Mouse (Mus musculus): ENCODE measurements around the gene Ankdd1b. TPM values are rescaled to one million over a fixed set of nuclear protein-coding genes. Genes with fewer than 3 reads are reported as not detected.

Ankdd1b gene
- polyA plus RNA-seq (2012; ENCODE audit: insufficient read depth, insufficient read length, missing spikeins): not detected in 2 replicates

DNA sequence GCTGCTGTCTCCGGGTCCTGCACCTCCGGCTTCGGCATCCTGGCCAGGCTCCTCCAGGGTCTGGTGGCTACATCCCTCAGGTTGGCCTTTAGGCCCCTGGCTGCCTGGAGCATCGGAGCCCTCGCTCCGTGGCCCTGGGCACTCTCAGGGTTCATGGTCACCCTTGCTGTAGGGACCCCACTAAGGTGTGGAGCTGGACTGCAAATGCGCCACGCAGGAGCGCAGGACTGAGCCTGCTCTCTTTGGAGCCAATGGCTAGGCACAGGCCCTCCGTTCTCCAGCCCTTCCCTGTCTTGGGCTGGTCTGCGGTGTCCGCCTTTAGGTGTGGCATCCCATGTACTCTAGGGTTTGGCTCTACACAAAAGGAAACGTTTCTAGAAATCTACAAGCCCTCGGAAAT lies at the start of gene Ankdd1b:
Gene Ankdd1b (minus strand): TSS at position 242 of the 400 bp plus-strand sequence.
- TF ChIP-seq POLR2A (IDR thresholded peaks at IDR 0.05; ENCODE audit: borderline replicate concordance, low read depth, low read length) (no peak), CTCF (IDR thresholded peaks at IDR 0.05; ENCODE audit: low read depth, low read length) (no peak)
- Histone ChIP-seq H3K4me1 (ENCODE audit: control insufficient read depth, insufficient read depth, low read length) (peaks cover 5% of the 10 kb centered on the region), H3K4me3 (ENCODE audit: insufficient read depth, low read length) (no peak within 1 kb of the TSS), H3K27ac (ENCODE audit: insufficient read depth, low read depth, low read length) (no peak within 1 kb of the TSS)

DNA sequence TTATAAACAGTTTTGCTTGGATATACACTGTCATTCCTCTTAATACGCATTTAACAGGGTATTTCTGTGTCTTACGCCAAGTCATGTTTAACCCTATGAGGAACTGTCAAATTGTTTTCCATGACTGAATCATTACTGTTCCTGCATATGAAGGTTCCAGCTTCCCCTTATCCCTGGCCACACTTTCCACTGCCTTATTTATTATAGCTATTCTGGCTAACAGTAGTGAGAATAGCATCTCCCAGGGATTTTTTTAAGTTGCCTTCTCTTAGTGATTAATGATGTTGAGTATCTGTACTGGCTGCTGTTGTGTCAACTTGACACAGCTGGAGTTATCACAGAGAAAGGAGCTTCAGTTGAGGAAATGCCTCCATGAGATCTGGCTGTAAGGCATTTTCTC lies 46.3 kb upstream of the Ankdd1b start:
- TF ChIP-seq CTCF (IDR thresholded peaks at IDR 0.05; ENCODE audit: low read depth, low read length) (no peak), POLR2A (IDR thresholded peaks at IDR 0.05; ENCODE audit: borderline replicate concordance, low read depth, low read length) (no peak)
- Histone ChIP-seq H3K4me3 (ENCODE audit: insufficient read depth, low read length) (no peak overlapping the region), H3K4me1 (ENCODE audit: control insufficient read depth, insufficient read depth, low read length) (peaks cover 16% of the 10 kb centered on the region), H3K27ac (ENCODE audit: insufficient read depth, low read depth, low read length) (no peak overlapping the region)

DNA sequence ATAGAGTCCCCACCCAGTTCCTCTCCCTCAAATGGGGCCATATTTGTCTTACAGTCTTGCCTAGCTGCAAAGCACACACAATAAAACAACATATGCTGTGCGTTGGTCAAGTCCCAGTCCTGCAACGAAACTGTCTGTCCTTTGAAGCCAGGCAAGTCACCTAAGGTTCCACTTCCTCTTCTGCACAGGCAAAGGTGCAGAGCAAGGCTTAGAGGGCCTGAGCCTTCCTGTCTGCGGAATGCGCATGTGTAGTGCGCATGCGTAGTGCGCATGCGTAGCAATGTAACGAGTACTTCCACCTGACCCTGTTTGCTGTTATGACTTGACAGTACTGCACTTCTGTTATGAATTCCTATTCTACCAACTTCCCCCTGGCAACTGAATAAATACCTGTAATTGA lies 45.3 kb upstream of the Ankdd1b start:
- TF ChIP-seq CTCF (IDR thresholded peaks at IDR 0.05; ENCODE audit: low read depth, low read length): no peak
- TF ChIP-seq POLR2A (IDR thresholded peaks at IDR 0.05; ENCODE audit: borderline replicate concordance, low read depth, low read length): no peak
- Histone ChIP-seq H3K4me1 (ENCODE audit: control insufficient read depth, insufficient read depth, low read length) (peaks cover 24% of the 10 kb centered on the region), H3K4me3 (ENCODE audit: insufficient read depth, low read length) (no peak overlapping the region), H3K27ac (ENCODE audit: insufficient read depth, low read depth, low read length) (no peak overlapping the region)

DNA sequence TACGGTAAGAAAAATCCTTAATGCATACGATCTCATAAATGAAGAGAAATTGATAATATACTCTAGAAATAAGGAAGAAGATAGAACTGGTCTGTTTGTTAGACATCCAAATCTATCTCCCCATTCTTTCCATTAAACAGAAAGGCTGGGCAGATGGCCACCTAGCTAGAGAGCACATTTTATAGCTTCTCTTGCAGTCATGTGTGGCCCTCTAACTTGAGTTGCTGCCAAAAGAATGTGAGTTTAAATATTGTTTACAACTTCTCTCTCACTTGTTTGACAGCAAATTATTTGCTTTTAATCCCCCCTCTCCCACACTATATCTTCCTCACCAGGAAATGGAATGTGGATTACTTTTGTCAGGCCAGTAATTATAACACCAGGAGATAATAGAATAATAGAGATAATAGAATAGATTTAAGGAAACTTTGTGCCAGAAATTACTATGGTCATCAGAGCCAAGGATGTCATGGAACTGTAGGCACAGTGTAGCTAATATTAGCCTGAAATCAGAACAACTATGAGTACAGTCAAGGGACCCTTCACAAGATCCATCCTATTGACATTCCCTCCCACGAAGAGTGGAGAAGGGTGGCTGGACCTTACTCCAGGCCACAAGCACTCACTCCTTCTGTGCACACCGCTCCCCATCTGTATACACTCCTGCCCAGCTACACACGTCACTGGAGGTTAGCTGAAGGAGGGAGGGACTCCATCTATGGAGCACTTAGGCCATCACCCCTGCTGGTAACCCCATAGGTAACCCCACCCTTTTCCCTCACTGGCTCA lies 43.4 kb upstream of the Ankdd1b start:
- H3K4me3 ChIP-seq (ENCODE audit: insufficient read depth, low read length): no peak overlapping the region
- H3K4me1 ChIP-seq (ENCODE audit: control insufficient read depth, insufficient read depth, low read length): peaks cover 27% of the 10 kb centered on the region
- TF ChIP-seq CTCF (IDR thresholded peaks at IDR 0.05; ENCODE audit: low read depth, low read length) (no peak), POLR2A (IDR thresholded peaks at IDR 0.05; ENCODE audit: borderline replicate concordance, low read depth, low read length) (no peak)
- no peak overlapping the region for H3K27ac ChIP-seq (ENCODE audit: insufficient read depth, low read depth, low read length)

DNA sequence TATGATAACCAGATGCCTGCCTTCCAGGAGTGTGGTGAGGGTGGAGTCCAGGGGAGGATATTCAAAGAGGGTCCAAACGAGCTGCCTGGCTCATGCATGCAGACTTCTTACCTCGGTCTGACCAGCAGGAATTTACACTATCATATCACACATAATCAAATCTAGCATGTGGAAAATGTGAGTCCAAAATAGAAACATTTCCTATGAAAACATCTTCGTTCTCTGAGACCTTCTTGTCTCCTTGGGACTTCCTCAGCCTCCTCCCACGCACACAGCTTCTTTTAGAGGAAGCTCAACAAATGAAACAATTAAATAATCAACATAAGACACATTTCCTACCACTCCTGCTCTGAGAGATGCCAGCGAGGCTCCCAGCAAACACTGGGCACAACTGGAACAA lies 40.9 kb upstream of the Ankdd1b start:
- H3K4me3 ChIP-seq (ENCODE audit: insufficient read depth, low read length): no peak overlapping the region
- H3K27ac ChIP-seq (ENCODE audit: insufficient read depth, low read depth, low read length): peak overlapping the region; percentile 80
- TF ChIP-seq CTCF (IDR thresholded peaks at IDR 0.05; ENCODE audit: low read depth, low read length) (no peak), POLR2A (IDR thresholded peaks at IDR 0.05; ENCODE audit: borderline replicate concordance, low read depth, low read length) (no peak)
- peaks cover 35% of the 10 kb centered on the region for H3K4me1 ChIP-seq (ENCODE audit: control insufficient read depth, insufficient read depth, low read length)

DNA sequence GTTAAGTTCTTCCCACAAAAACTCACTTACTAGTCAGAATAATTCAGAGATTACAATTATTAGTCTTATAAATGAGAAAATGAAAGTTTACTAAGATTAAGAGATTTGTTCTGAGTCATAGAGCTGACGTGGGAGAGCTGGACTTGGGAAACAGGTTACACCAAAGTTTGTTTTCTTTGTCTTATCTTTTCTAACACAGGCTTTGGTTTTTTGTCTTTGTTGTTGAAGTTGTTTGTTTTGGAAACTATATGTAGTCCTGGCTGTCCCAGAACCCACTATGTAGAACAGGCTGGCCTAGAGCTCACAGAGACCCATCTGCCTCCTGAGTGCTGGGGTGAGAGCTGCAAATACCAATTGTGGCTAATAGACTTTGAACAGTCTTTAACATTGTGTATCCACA lies 40.3 kb upstream of the Ankdd1b start:
- H3K4me3 ChIP-seq (ENCODE audit: insufficient read depth, low read length): peak overlapping the region; percentile 44
- H3K27ac ChIP-seq (ENCODE audit: insufficient read depth, low read depth, low read length): peak overlapping the region; percentile 80

DNA sequence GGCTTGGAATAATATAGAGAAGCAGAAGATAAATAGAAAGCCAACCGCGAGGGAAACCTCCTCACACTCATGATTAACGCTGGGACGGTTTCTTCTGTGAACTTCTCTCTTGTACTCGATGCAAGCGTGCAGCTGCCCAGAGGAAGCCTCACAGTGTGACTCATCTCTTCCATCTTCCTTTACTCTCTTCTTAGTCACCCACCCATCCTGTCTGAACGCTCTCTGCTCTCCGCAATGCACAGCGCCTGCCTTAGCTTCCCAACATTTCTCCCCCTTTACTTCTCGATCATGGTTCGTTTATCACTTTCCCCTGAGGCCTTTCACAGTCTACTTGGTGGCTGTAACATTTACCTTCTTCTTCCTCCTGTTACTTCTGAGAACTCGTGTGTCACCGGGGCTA lies 39.6 kb upstream of the Ankdd1b start:
- peaks cover 32% of the 10 kb centered on the region for H3K4me1 ChIP-seq (ENCODE audit: control insufficient read depth, insufficient read depth, low read length)
- TF ChIP-seq CTCF (IDR thresholded peaks at IDR 0.05; ENCODE audit: low read depth, low read length) (no peak), POLR2A (IDR thresholded peaks at IDR 0.05; ENCODE audit: borderline replicate concordance, low read depth, low read length) (no peak)
- H3K4me3 ChIP-seq (ENCODE audit: insufficient read depth, low read length): peak overlapping the region; percentile 44
- H3K27ac ChIP-seq (ENCODE audit: insufficient read depth, low read depth, low read length): peak overlapping the region; percentile 80

More for the DNA sequence above, 40.3 kb upstream of the Ankdd1b start:
- TF ChIP-seq CTCF (IDR thresholded peaks at IDR 0.05; ENCODE audit: low read depth, low read length) (no peak), POLR2A (IDR thresholded peaks at IDR 0.05; ENCODE audit: borderline replicate concordance, low read depth, low read length) (no peak)
- H3K4me1 ChIP-seq (ENCODE audit: control insufficient read depth, insufficient read depth, low read length): peaks cover 34% of the 10 kb centered on the region

DNA sequence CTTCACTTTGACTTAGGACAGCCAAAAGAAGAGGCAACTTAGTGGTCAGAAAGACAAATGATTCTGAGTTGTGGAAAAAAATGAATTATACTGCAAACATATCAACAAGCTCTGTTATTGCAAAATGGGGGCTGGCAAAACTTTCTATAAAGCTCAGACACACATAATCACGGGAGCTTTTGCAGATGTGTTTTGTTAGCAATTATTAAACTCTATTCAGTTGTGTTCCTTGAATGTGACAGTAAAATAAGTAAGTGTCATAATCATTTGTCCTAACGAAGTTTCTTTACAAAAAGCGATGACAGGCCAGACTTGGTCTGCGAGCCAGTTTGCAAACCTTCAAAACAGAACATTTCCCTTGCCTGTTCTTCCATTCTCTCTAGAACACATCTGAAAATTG lies 36.5 kb upstream of the Ankdd1b start:
- Histone ChIP-seq H3K27ac (ENCODE audit: insufficient read depth, low read depth, low read length) (no peak overlapping the region), H3K4me1 (ENCODE audit: control insufficient read depth, insufficient read depth, low read length) (peaks cover 29% of the 10 kb centered on the region), H3K4me3 (ENCODE audit: insufficient read depth, low read length) (no peak overlapping the region)
- TF ChIP-seq POLR2A (IDR thresholded peaks at IDR 0.05; ENCODE audit: borderline replicate concordance, low read depth, low read length) (no peak), CTCF (IDR thresholded peaks at IDR 0.05; ENCODE audit: low read depth, low read length) (no peak)

DNA sequence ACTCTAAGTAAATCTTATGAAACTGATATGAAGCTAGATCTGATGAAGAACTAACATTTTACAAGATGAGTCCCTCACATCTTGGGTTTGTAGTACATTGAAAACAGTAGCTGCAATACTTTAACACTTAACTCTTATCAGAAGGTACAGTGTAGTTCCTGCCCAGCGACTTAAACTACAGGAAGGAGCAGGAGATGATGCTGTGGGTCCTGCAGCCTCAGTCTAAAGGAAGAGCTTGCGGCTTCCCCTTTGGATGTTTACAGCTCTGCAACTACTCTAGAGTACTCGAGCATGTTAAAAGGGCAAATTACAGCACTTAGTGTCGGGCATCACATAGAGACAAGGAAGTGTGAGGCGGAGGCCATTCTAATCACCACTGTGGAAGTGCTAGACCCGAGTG lies 35.3 kb upstream of the Ankdd1b start:
- Histone ChIP-seq H3K27ac (ENCODE audit: insufficient read depth, low read depth, low read length) (no peak overlapping the region), H3K4me3 (ENCODE audit: insufficient read depth, low read length) (no peak overlapping the region), H3K4me1 (ENCODE audit: control insufficient read depth, insufficient read depth, low read length) (peaks cover 20% of the 10 kb centered on the region)
- TF ChIP-seq POLR2A (IDR thresholded peaks at IDR 0.05; ENCODE audit: borderline replicate concordance, low read depth, low read length): no peak
- TF ChIP-seq CTCF (IDR thresholded peaks at IDR 0.05; ENCODE audit: low read depth, low read length): no peak

DNA sequence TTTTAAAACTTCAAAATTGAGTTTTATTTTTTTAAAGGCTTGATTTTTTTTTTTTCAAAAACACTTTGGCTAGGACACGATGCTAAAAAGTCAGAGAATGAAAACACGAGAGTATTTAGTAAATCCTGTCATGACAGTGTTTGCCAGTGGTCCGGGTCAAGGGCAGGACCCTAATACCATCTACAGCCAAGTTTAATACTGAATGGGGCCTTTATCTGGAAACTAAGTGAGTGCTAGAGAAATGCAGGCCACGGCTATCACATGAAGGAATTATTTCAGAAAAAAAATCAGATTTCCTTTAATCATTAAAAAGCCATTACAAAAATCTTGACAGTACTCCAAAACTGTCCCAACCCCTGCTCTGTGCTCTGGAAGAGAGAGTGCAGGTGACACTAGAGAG lies 34.7 kb upstream of the Ankdd1b start:
- TF ChIP-seq CTCF (IDR thresholded peaks at IDR 0.05; ENCODE audit: low read depth, low read length): no peak
- no peak for TF ChIP-seq POLR2A (IDR thresholded peaks at IDR 0.05; ENCODE audit: borderline replicate concordance, low read depth, low read length)
- H3K4me3 ChIP-seq (ENCODE audit: insufficient read depth, low read length): no peak overlapping the region
- H3K4me1 ChIP-seq (ENCODE audit: control insufficient read depth, insufficient read depth, low read length): peaks cover 16% of the 10 kb centered on the region
- no peak overlapping the region for H3K27ac ChIP-seq (ENCODE audit: insufficient read depth, low read depth, low read length)

Data from bone marrow macrophage, adult 2 months (primary cell).